Mouse (Mus musculus): ENCODE measurements around the gene Ipcef1.
"Not testable (repeated sequence)": the region's sequence is repeated elsewhere in the genome, so short reads cannot be mapped to it uniquely, and the experiment has no call there.

Gene Ipcef1

DNA sequence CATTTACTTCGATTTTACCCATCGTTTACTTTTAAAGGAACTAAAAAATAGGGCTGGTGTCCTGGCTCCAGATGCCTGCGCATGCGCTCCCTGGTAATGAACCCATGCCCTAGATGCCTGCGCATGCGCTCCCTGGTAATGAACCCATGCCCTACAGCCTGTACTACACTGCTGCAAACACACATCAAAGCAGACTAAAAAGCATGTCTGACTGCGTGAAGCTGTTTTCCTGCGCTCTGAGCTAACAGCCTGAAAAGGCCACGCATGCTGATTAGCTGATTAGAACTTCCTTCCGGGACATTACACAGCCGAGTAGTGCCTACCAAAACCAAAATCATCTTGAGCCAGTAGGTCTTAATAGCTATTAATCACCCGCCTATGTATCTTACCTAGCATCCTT lies 16.7 kb downstream of the Ipcef1 start:
- no peak for DNase-seq (ENCODE audit: low spot score)

DNA sequence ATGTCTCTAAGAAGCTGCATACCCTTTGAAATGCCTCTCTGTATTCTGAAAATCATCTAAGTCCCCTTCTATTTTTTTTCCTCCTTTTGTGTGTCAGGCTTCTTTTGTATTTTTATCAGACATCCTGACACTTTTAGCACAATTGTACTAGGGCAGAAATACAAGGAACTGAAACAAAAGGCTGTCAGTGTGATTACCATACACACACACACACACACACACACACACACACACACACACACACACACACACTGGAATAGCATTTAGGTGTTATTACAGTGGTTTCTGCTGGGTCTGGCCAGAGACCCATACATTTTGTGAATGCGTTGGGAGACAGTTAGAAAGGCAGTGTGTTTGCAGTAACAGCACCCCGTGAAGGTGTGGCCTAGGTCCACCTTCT lies 18.8 kb downstream of the Ipcef1 start:
- no peak for DNase-seq (ENCODE audit: low spot score)

GRCm38 (mm10) chr10:7025028-7025427 lies 27.2 kb downstream of the Ipcef1 start:
- DNase-seq (ENCODE audit: low spot score), result no peak

DNA sequence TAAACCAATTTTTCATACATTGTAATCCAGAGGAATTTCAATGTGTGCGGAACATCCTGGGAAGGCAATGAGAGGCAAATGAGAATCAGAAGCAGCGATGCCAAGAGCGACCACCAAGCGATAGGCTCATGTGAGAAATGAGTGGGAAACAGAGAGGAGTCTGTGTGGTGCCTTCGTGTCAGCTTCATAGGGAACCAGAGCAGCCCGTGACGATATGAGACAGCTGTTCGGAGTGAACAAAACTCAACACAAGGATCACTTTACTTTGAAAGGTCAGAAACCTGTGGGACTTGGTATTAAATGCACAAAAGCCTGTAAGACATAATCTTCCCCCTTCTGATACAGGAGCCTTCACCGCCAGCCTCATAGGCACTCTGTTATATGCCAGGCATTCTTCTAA lies 31.7 kb downstream of the Ipcef1 start:
- DNase-seq (ENCODE audit: low spot score), result no peak

DNA sequence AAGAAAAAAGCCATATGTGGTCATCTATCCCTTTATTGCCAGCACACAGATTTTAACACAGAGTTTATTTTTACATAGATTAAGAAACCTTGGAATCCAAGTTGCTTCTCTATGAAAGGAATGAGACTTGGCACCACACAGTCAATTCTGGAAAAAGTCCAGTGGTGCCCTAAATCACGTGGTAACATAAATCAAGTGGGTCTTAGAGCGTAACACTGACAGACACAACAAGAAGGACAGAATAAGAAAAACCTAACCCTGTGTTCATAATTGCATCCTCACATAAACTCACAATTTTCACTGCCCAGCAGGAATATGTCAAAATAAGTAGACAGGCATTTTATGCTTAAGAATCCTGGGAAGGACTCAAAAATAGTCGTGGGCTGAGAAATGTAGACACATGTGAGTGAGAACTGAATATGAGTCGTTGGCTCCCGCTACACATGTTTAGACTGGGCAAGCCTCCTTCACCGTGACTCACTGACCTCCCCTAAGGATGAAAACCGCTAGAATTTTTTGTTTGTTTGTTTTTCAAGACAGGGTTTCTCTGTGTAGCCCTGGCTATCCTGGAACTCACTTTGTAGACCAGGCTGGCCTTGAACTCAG lies 32.4 kb downstream of the Ipcef1 start:
- DNase-seq (ENCODE audit: low spot score), result no peak

GRCm38 (mm10) chr10:7015199-7015598 lies 37.1 kb downstream of the Ipcef1 start:
- DNase-seq (ENCODE audit: low spot score), result no peak

DNA sequence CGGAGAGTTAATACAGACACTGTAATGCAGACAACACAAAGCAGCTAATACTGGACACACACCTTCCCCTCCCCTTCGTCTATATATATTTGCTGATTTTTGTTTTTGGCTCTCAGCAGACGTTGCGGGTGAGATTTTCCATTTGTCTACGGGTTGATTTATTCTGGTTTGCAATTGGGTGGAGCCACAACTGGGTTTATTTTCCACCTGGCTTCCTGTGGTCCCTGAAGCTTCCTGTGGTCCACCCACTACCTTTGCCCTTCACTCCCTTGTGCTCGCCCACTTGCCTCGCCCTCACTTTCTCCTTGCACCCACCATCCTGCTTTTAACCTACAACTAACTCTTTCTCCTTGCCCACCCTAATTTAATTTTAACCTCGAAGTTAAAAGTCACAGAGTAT lies 41.7 kb downstream of the Ipcef1 start:
- DNase-seq (ENCODE audit: low spot score), result no peak

- no peak for DNase-seq (ENCODE audit: low spot score)
These were observed 47.2 kb downstream of the Ipcef1 start for GRCm38 (mm10) chr10:7004980-7005538.

GRCm38 (mm10) chr10:7003898-7004297 lies 48.4 kb downstream of the Ipcef1 start:
- not testable (repeated sequence) for DNase-seq (ENCODE audit: low spot score)

DNA sequence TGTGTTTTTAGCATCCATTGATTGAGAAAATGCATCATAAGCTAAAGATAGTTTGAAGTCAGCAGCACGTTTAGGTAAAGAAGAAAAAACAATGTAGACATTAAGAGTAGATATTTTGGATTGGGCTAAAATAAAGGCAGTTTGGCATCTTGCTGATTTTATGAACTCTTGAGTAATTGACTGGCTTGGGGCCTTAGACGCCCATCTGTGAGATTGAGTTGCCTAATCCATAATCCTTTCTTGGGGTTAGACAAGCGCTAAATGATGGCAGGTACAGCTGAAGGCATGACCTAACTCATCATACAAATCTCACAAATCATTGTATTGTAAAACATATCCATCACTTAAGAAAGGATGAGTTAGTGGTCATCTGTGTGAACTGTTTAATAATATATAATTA lies 52.9 kb downstream of the Ipcef1 start:
- DNase-seq (ENCODE audit: low spot score), result no peak

DNA sequence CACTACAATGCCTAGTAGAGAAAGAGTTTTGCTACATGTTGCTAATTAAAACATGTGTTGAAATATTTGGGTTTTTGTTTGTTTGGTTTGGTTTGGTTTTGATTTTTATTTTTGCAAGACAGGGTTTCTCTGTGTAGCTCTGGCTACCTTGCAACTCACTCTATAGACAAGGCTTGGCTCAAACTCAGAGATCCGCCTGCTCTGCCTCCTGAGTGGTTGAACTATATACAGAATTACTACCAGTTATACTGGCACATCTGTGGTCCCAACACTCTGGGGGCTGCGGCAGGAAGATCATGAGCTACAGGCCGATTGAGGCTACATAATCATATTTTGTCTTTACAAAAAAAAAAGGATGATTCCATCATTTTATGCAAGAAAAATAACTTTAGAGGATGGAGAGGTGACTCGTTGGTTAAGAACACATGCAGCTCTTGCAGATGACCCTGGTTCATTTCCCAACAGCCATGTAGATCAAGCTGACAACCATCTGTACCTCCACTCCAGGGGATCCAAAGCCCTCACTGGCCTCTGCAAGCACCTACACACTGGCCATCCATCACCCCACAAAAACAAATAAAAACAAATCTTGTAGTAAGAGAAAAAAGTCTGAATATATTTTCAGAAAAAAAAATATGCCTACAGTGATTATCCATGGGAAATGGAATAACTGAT lies 53.6 kb downstream of the Ipcef1 start:
- no peak for DNase-seq (ENCODE audit: low spot score)

GRCm38 (mm10) chr10:6996895-6997294 lies 55.4 kb downstream of the Ipcef1 start:
- DNase-seq (ENCODE audit: low spot score), result no peak

GRCm38 (mm10) chr10:6988555-6988954 lies 63.7 kb downstream of the Ipcef1 start:
- DNase-seq (ENCODE audit: low spot score), result no peak

GRCm38 (mm10) chr10:6987399-6988098 lies 64.7 kb downstream of the Ipcef1 start:
- DNase-seq (ENCODE audit: low spot score), result no peak

DNA sequence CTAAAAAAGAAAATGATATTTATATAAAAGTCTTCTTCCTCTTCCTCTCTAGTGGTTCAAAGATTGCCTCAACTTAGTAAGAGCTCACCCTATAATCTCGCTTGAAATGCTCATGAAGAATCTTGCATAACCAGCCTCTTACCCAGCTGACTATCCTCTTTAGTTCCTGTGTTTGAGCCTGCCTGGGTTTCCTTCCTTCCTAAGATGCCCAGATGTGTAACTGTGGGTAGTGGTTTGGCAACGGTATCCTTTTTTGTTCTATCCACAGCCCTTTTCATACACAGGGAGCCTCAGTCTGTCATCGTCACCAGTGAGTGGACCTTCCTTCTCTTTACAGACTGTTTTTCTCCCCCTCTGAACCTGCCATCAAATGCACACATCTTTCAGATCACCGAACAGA lies 66.0 kb downstream of the Ipcef1 start:
- no peak for DNase-seq (ENCODE audit: low spot score)

- DNase-seq (ENCODE audit: low spot score), result no peak
These were observed 68.8 kb downstream of the Ipcef1 start for GRCm38 (mm10) chr10:6983431-6983830.

DNA sequence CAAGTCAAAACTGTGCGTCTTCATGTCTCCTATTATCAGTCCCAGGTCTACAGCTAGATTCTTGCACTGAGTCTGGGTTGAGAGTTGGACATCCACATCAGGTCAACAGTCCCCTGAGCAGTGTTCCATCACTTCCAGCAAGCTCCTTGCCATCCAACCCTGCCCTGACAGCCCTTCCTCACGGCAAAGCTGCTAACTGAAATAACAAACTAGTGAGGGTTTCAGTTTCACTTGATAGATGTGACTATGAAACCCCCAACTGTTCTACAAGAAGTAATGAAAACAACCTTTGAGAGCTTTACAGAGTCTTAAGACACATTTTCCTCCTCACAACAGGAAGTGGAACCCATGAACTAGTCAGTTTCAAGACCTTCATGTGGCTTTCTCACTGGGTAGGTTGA lies 69.5 kb downstream of the Ipcef1 start:
- DNase-seq (ENCODE audit: low spot score), result no peak

- no peak for DNase-seq (ENCODE audit: low spot score)
These were observed 72.0 kb downstream of the Ipcef1 start for GRCm38 (mm10) chr10:6980236-6980635.

GRCm38 (mm10) chr10:6979789-6980188 lies 72.5 kb downstream of the Ipcef1 start:
- DNase-seq (ENCODE audit: low spot score), result no peak

DNA sequence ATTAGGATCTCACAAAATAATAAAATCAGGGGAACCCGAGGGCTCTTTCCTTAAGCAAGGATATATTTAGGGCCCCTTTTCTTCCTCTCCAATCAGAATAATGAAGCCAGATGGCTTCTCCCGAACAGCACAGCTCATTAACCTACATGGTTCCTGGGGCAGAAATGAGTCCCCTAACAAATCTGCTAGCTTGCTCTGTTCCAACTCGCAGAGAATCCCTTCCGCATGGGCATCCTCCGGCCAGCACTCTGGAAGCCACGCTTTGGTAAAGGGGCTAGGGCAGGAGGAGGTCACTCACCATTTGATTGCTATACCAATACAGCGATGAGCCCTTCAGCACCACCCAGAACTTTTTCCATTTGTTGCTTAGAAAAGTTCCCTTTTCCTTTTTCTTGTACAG lies 73.1 kb downstream of the Ipcef1 start:
- no peak for DNase-seq (ENCODE audit: low spot score)

GRCm38 (mm10) chr10:6978733-6979132 lies 73.5 kb downstream of the Ipcef1 start:
- no peak for DNase-seq (ENCODE audit: low spot score)

DNA sequence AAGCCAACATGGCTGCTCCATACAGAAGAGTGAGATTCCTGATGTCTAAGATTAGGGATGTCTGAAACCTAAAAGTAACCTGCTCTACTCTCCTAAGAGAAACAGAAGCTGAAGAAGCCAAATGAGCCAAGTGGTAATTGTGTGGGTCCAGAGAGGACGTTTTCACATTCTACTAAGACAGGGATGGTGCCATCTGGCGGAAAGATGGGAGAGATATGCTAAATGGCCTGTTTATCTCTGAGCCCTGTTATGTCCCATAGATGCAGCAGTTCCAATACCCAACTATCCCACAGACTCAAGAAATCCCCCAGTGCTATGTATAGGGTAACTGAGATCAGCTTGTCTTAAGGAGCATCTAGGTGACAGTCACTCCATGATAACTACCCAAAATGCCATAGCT lies 74.4 kb downstream of the Ipcef1 start:
- DNase-seq (ENCODE audit: low spot score), result no peak

- DNase-seq (ENCODE audit: low spot score), result no peak
These were observed 83.9 kb downstream of the Ipcef1 start for GRCm38 (mm10) chr10:6968334-6968733.
